Mouse (Mus musculus) thymus, adult 2 months (tissue): ENCODE data around the gene Lrrn3.

Experiments
- CTCF ChIP-seq: fragments of 200-500 bp; IDR thresholded peaks from 2 replicates; pipeline ENCODE4 v1.5.1; 2012; ENCODE audit warnings: mild to moderate bottlenecking, control low read depth, low read length, moderate library complexity, borderline replicate concordance; ENCODE audit not compliant: control insufficient read depth, poor library complexity, insufficient read depth; ENCODE audit errors: extremely low read depth
- POLR2A ChIP-seq: fragments of 200-500 bp; IDR thresholded peaks from 2 replicates; pipeline ENCODE4 v1.6.1; 2012; ENCODE audit warnings: mild to moderate bottlenecking, low read length, control low read depth, moderate library complexity; ENCODE audit not compliant: control insufficient read depth, poor library complexity, insufficient read depth; ENCODE audit errors: extremely low read depth

DNA sequence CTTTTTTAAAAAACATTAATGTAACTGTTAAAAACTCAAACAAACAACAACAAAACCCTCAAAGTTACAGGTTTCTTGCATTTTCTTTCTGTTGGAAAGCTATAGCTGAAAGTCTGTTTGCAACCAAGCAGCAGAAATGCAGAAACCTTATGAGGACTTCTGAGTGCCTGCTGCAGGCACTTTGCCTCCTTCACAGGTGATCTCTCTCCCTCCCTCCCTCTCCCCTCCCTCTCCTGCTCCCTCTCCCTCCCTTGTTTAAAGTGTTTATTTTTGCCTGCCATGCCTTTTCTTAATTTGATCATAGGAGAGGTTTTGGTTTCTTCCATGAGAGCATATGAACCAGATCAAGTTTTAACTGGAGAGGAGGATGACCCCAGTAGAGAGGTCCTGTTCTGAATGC lies 69.6 kb downstream of the Lrrn3 start:
- TF ChIP-seq CTCF (no peak), POLR2A (no peak)
